In genomic region chr12:29257735-29258547, GRCm38 (mm10) we compare ENCODE assay signal across 8 mouse cellular contexts.
DNase-seq lines count a peak whose midpoint lies in the region; TF ChIP-seq lines count a peak whose summit lies in the region.

No protein-coding gene starts in this region.

- no peak overlapping the region for H3K27ac ChIP-seq in gastrocnemius, adult 2 months
- H3K27ac ChIP-seq in layer of hippocampus, adult 2 months = no peak overlapping the region

- no peak for TF ChIP-seq CTCF in gastrocnemius, adult 2 months (IDR thresholded peaks at IDR 0.05)
- TF ChIP-seq CTCF in layer of hippocampus, adult 2 months (conservative IDR thresholded peaks at IDR 0.05) = no peak

- intact Hi-C loops in gastrocnemius, adult 2 months (cut with DNase I) = no loop called here
- intact Hi-C loops in heart, postnatal 14 days (cut with DNase I) = no loop called here

- peak; percentile 27 for DNase-seq in gastrocnemius, adult 2 months
- no peak for DNase-seq in gastrocnemius, adult 8-10 months (ENCODE audit: low spot score in 2 of 2)
- peak; percentile 65 for DNase-seq in embryo, embryonic 10 days (ENCODE audit: low spot score)
- peak; percentile 19 to 37 for DNase-seq in heart, postnatal 14 days
- peak in 1 of 2 experiments; percentile 47 for DNase-seq in layer of hippocampus, adult 2 months (ENCODE audit: low spot score in 2 of 2)
- DNase-seq in lung, postnatal 10 days = peak; percentile 47
- peak; percentile 79 to 81 for DNase-seq in right cerebral cortex, postnatal 10 days (ENCODE audit: low spot score in 2 of 2)
- DNase-seq in adipocyte (ENCODE audit: low spot score) = no peak

- H3K4me3 ChIP-seq in gastrocnemius, adult 2 months = no peak overlapping the region
- peak overlapping the region; percentile 7; the same call in 1 of the 2 replicates for H3K4me3 ChIP-seq in layer of hippocampus, adult 2 months

Comparison
In these comparisons a context has a peak if more than half of its experiments do, and no peak if none do; other contexts are left out.
1. DNase-seq: peak in gastrocnemius, adult 2 months (single experiment), embryo, embryonic 10 days (single experiment), heart, postnatal 14 days (2 of 2), lung, postnatal 10 days (single experiment) and right cerebral cortex, postnatal 10 days (2 of 2); none in gastrocnemius, adult 8-10 months (0 of 2) and adipocyte (single experiment).